Mouse (Mus musculus): ENCODE results near the gene 1700037H04Rik. TPM values are rescaled to one million over a fixed set of nuclear protein-coding genes. Genes with fewer than 3 reads are reported as not detected.
"Not testable (repeated sequence)": the region's sequence is repeated elsewhere in the genome, so short reads cannot be mapped to it uniquely, and the experiment has no call there.

1700037H04Rik gene
- total and polyA plus RNA-seq, 2 experiments from 2014 or later, result 79.3 to 155 TPM

DNA sequence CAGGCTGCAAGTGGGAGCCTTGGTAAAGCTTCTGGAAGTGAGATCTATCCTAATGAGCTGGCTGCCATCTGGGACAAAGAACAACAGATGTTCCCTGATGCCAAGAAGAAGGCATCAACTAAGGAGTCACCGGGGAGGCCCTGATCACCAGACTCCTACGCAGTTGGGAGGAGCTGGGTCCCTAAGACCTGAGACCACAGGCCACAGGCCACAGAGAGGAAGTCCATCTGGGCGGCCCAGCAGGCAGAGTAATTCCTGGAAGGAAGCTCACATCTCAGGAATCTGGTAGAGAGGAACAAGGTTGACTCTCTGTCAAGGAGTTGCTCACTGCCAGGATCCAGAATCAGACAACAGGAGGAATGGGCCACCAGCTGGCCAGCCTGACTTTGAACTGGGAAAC, 35.7 kb downstream of the 1700037H04Rik start:
- Histone ChIP-seq H3K4me1 (ENCODE audit: insufficient read depth, low read length) (peaks cover 9% of the 10 kb centered on the region), H3K4me3 (ENCODE audit: low read length) (no peak overlapping the region), H3K9ac (replicated peaks; ENCODE audit: low read length) (no peak overlapping the region), H3K4me2 (ENCODE audit: low read depth, low read length) (no peak overlapping the region), H3K27me3 (ENCODE audit: insufficient read depth, low read length) (no peaks in the 10 kb centered on the region), H3K36me3 (ENCODE audit: insufficient read depth, low read length) (no peaks in the 10 kb centered on the region), H3K27ac (no peak overlapping the region), H3K9me3 (ENCODE audit: low read length) (no peaks in the 10 kb centered on the region)
- no peak for DNase-seq (ENCODE audit: low spot score)
- 64% methylated on average over 3 of the region's 3 CpGs for WGBS
- no peak for ATAC-seq
- no peak for TF ChIP-seq CTCF (IDR thresholded peaks at IDR 0.05; ENCODE audit: low read depth)

DNA sequence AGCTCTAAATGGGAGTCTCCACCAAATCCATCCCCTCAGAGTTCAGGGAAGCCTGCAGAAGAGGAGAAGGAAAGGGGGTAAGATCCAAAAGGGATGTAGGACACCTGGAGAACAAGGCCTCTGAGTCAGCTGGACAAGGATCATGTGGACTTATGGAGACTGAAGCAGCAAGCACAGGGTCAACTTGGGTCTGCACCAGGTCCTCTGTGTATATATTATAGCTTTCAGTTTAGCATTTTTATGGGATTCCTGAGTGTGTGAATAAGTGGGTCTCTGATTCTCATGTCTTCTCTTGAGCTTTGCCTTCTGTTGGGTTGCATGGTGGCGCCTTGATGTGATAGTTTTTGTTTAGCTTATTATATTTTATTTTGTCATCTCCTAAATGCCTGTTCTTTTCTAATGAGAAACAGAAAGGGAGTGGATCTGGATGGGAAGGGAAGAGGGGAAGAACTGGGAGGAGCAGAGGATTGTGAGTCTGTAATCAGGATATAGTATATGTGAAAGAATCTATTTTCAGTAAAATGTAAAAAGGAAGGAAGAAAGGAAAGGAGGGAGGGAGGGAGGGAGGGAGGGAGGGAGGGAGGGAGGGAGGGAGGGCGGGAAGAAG, 40.8 kb downstream of the 1700037H04Rik start:
- 85% methylated on average over 2 of the region's 2 CpGs for WGBS
- no peak for ATAC-seq
- H3K27ac ChIP-seq, result no peak overlapping the region
- DNase-seq (ENCODE audit: low spot score), result no peak
- H3K27me3 ChIP-seq (ENCODE audit: insufficient read depth, low read length), result no peaks in the 10 kb centered on the region
- no peak for TF ChIP-seq CTCF (IDR thresholded peaks at IDR 0.05; ENCODE audit: low read depth)
- no peak overlapping the region for H3K4me2 ChIP-seq (ENCODE audit: low read depth, low read length)
- no peak overlapping the region for H3K4me3 ChIP-seq (ENCODE audit: low read length)
- H3K9ac ChIP-seq (replicated peaks; ENCODE audit: low read length), result no peak overlapping the region
- H3K36me3 ChIP-seq (ENCODE audit: insufficient read depth, low read length), result no peaks in the 10 kb centered on the region
- no peaks in the 10 kb centered on the region for H3K4me1 ChIP-seq (ENCODE audit: insufficient read depth, low read length)
- no peaks in the 10 kb centered on the region for H3K9me3 ChIP-seq (ENCODE audit: low read length)

DNA sequence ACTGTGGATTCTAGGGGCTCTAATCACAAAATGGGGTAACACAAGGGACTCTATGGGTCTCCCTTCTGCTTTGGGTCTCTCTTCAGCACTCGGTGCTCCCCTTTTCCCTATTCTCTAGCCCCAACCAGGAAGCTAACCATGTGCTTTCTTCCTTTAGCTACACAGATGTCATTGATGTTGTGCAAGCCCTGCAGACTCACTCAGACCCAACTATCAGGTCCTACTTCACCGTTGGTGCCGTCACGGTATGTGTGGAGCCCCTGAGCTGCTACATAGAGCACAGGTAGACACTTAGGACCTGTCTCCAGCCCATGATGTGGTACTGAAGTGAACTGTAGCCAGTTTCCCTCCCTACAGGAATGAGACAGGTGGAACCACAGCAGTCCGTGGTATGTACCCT, 53.9 kb downstream of the 1700037H04Rik start:
- Histone ChIP-seq H3K4me3 (ENCODE audit: low read length) (no peak overlapping the region), H3K9ac (replicated peaks; ENCODE audit: low read length) (no peak overlapping the region), H3K27ac (no peak overlapping the region), H3K9me3 (ENCODE audit: low read length) (no peaks in the 10 kb centered on the region), H3K4me1 (ENCODE audit: insufficient read depth, low read length) (no peaks in the 10 kb centered on the region), H3K36me3 (ENCODE audit: insufficient read depth, low read length) (no peaks in the 10 kb centered on the region), H3K27me3 (ENCODE audit: insufficient read depth, low read length) (no peaks in the 10 kb centered on the region), H3K4me2 (ENCODE audit: low read depth, low read length) (no peak overlapping the region)
- ATAC-seq (no peak), DNase-seq (ENCODE audit: low spot score) (no peak)
- 92% methylated on average over 5 of the region's 5 CpGs for WGBS
- TF ChIP-seq CTCF (IDR thresholded peaks at IDR 0.05; ENCODE audit: low read depth), result no peak

DNA sequence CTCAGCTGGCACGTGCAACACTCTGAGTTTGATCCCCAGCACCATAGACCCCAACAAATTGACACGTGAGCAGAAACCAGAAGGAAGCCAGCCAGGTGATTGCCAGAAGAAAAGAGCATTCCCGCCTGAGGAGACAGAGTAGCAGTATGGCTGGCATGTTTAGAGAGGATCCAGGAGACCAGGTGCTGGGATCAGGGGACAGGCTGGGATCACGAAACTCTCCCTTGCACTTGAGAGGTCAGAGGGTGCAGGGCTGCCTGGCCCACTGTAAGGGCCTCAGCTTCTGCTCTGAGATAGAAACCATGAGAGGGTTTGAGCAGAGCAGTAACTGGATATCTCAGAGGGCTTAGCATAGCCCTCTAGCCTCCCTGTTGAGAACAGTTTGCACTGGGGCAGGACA, 54.8 kb downstream of the 1700037H04Rik start:
- not testable (repeated sequence) for H3K9ac ChIP-seq (replicated peaks; ENCODE audit: low read length); H3K27ac ChIP-seq; H3K9me3 ChIP-seq (ENCODE audit: low read length); H3K27me3 ChIP-seq (ENCODE audit: insufficient read depth, low read length); DNase-seq (ENCODE audit: low spot score); H3K4me1 ChIP-seq (ENCODE audit: insufficient read depth, low read length); H3K4me3 ChIP-seq (ENCODE audit: low read length); H3K36me3 ChIP-seq (ENCODE audit: insufficient read depth, low read length); ATAC-seq; H3K4me2 ChIP-seq (ENCODE audit: low read depth, low read length)
- WGBS, result 75% methylated on average over 4 of the region's 4 CpGs

DNA sequence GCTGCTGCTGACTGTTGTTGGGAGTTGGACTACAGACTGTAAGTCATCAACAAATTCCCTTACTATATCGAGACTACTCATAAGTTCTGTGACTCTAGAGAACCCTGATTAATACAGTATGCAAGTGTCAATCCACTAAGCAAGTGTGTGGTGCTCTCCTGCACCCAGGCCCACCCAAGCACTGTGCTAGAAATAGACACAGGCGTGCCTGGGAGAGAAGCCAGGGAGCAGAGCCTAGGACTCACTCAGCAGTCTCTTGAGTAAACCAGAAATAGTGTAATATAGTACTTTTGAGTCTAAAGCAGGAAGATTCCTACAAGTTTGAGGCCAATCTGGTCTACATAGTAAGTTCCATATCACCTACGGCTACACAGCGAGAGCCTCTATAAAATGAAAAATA, 55.9 kb downstream of the 1700037H04Rik start:
- no peak for DNase-seq (ENCODE audit: low spot score)
- ATAC-seq, result no peak
- Histone ChIP-seq H3K27ac (no peak overlapping the region), H3K4me2 (ENCODE audit: low read depth, low read length) (no peak overlapping the region), H3K9me3 (ENCODE audit: low read length) (no peaks in the 10 kb centered on the region), H3K4me3 (ENCODE audit: low read length) (no peak overlapping the region), H3K27me3 (ENCODE audit: insufficient read depth, low read length) (no peaks in the 10 kb centered on the region), H3K9ac (replicated peaks; ENCODE audit: low read length) (no peak overlapping the region), H3K36me3 (ENCODE audit: insufficient read depth, low read length) (no peaks in the 10 kb centered on the region), H3K4me1 (ENCODE audit: insufficient read depth, low read length) (no peaks in the 10 kb centered on the region)
- 87% methylated on average over 4 of the region's 4 CpGs for WGBS
- no peak for TF ChIP-seq CTCF (IDR thresholded peaks at IDR 0.05; ENCODE audit: low read depth)

DNA sequence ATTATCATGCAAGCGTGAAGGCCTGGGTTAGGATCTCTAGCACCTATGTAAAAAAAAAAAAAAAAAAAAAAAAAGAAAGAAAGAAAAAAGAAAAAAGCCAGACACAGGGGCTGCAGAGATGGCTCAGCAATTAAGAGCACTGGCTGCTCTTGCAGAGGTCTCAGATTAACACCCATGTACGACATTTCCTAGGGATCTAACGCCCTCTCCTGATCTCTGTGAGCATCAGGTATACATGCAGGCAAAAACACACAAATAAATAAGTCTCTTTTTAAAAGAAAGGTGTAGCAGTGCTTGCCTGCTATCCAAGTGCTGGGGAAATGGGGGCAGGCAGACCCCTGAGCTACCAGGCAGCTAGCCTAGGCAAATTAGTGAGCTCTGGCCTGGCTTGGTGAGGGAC, 58.4 kb downstream of the 1700037H04Rik start:
- DNase-seq (ENCODE audit: low spot score) (no peak), ATAC-seq (no peak)
- Histone ChIP-seq H3K9ac (replicated peaks; ENCODE audit: low read length) (no peak overlapping the region), H3K27me3 (ENCODE audit: insufficient read depth, low read length) (no peaks in the 10 kb centered on the region), H3K36me3 (ENCODE audit: insufficient read depth, low read length) (no peaks in the 10 kb centered on the region), H3K9me3 (ENCODE audit: low read length) (no peaks in the 10 kb centered on the region), H3K4me3 (ENCODE audit: low read length) (no peak overlapping the region), H3K4me1 (ENCODE audit: insufficient read depth, low read length) (no peaks in the 10 kb centered on the region), H3K27ac (no peak overlapping the region), H3K4me2 (ENCODE audit: low read depth, low read length) (no peak overlapping the region)
- no peak for TF ChIP-seq CTCF (IDR thresholded peaks at IDR 0.05; ENCODE audit: low read depth)
- WGBS, result 83% methylated on average over 3 of the region's 3 CpGs

GRCm38 (mm10) chr2:131097087-131097486, 62.8 kb downstream of the 1700037H04Rik start:
- ATAC-seq (no peak), DNase-seq (ENCODE audit: low spot score) (no peak)
- Histone ChIP-seq H3K27ac (no peak overlapping the region), H3K9me3 (ENCODE audit: low read length) (no peaks in the 10 kb centered on the region), H3K4me2 (ENCODE audit: low read depth, low read length) (no peak overlapping the region), H3K9ac (replicated peaks; ENCODE audit: low read length) (no peak overlapping the region), H3K4me1 (ENCODE audit: insufficient read depth, low read length) (no peaks in the 10 kb centered on the region), H3K36me3 (ENCODE audit: insufficient read depth, low read length) (no peaks in the 10 kb centered on the region), H3K27me3 (ENCODE audit: insufficient read depth, low read length) (no peaks in the 10 kb centered on the region), H3K4me3 (ENCODE audit: low read length) (no peak overlapping the region)
- WGBS, result 80% methylated on average over 4 of the region's 4 CpGs
- no peak for TF ChIP-seq CTCF (IDR thresholded peaks at IDR 0.05; ENCODE audit: low read depth)

Other genes with a start within 250 kb of the 1700037H04Rik start
- gene Gfra4, start 117.0 kb downstream of the 1700037H04Rik start, total RNA-seq (2014; rRNA removed), result 72.6 and 83.3 TPM in 2 replicates
- 52.0 and 57.1 TPM in 2 replicates for gene Gfra4, start 117.0 kb downstream of the 1700037H04Rik start, polyA plus RNA-seq (2015; fragmentation: Nextera tagmentation; extraction: Ambion mirVana)
- 0.72 and 1.9 TPM in 2 replicates for gene Adam33, start 96.3 kb downstream of the 1700037H04Rik start, total RNA-seq (2014; rRNA removed)
- 1.5 and 1.8 TPM in 2 replicates for gene Adam33, start 96.3 kb downstream of the 1700037H04Rik start, polyA plus RNA-seq (2015; fragmentation: Nextera tagmentation; extraction: Ambion mirVana)
- gene Siglec1, start 73.3 kb downstream of the 1700037H04Rik start, total RNA-seq (2014; rRNA removed), result 0.75 and 0.99 TPM in 2 replicates
- gene Siglec1, start 73.3 kb downstream of the 1700037H04Rik start, polyA plus RNA-seq (2015; fragmentation: Nextera tagmentation; extraction: Ambion mirVana), result 0.19 and 0.28 TPM in 2 replicates
- 7.2 and 11.2 TPM in 2 replicates for gene Hspa12b, start 32.8 kb downstream of the 1700037H04Rik start, total RNA-seq (2014; rRNA removed)
- gene Hspa12b, start 32.8 kb downstream of the 1700037H04Rik start, polyA plus RNA-seq (2015; fragmentation: Nextera tagmentation; extraction: Ambion mirVana), result 3.3 and 3.7 TPM in 2 replicates
- gene Gm11037, start 26.6 kb downstream of the 1700037H04Rik start, total RNA-seq (2014; rRNA removed), result not detected in 2 replicates
- not detected in 2 replicates for gene Gm11037, start 26.6 kb downstream of the 1700037H04Rik start, polyA plus RNA-seq (2015; fragmentation: Nextera tagmentation; extraction: Ambion mirVana)
- 106 and 112 TPM in 2 replicates for gene Cenpb, start 20.0 kb upstream of the 1700037H04Rik start, total RNA-seq (2014; rRNA removed)
- 12.8 and 14.4 TPM in 2 replicates for gene Cenpb, start 20.0 kb upstream of the 1700037H04Rik start, polyA plus RNA-seq (2015; fragmentation: Nextera tagmentation; extraction: Ambion mirVana)
- 18.2 TPM in 2 replicates for gene Cdc25b, start 26.9 kb upstream of the 1700037H04Rik start, total RNA-seq (2014; rRNA removed)
- gene Cdc25b, start 26.9 kb upstream of the 1700037H04Rik start, polyA plus RNA-seq (2015; fragmentation: Nextera tagmentation; extraction: Ambion mirVana), result 22.2 and 24.0 TPM in 2 replicates
- 15.5 and 17.3 TPM in 2 replicates for gene Spef1, start 27.2 kb upstream of the 1700037H04Rik start, total RNA-seq (2014; rRNA removed)
- gene Spef1, start 27.2 kb upstream of the 1700037H04Rik start, polyA plus RNA-seq (2015; fragmentation: Nextera tagmentation; extraction: Ambion mirVana), result 7.8 and 8.9 TPM in 2 replicates
- gene Ap5s1, start 47.0 kb upstream of the 1700037H04Rik start, total RNA-seq (2014; rRNA removed), result 63.0 and 67.6 TPM in 2 replicates
- gene Ap5s1, start 47.0 kb upstream of the 1700037H04Rik start, polyA plus RNA-seq (2015; fragmentation: Nextera tagmentation; extraction: Ambion mirVana), result 37.1 and 37.5 TPM in 2 replicates
- gene Mavs, start 74.0 kb upstream of the 1700037H04Rik start, total RNA-seq (2014; rRNA removed), result 11.3 and 17.4 TPM in 2 replicates
- gene Mavs, start 74.0 kb upstream of the 1700037H04Rik start, polyA plus RNA-seq (2015; fragmentation: Nextera tagmentation; extraction: Ambion mirVana), result 6.1 and 6.7 TPM in 2 replicates
- 33.6 and 35.2 TPM in 2 replicates for gene Pank2, start 102.4 kb upstream of the 1700037H04Rik start, total RNA-seq (2014; rRNA removed)
- gene Pank2, start 102.4 kb upstream of the 1700037H04Rik start, polyA plus RNA-seq (2015; fragmentation: Nextera tagmentation; extraction: Ambion mirVana), result 24.9 and 26.5 TPM in 2 replicates
- gene Rnf24, start 192.8 kb upstream of the 1700037H04Rik start, total RNA-seq (2014; rRNA removed), result 15.5 and 21.8 TPM in 2 replicates
- gene Rnf24, start 192.8 kb upstream of the 1700037H04Rik start, polyA plus RNA-seq (2015; fragmentation: Nextera tagmentation; extraction: Ambion mirVana), result 8.2 and 10.1 TPM in 2 replicates